Mouse (Mus musculus) liver, embryonic 13.5 days (tissue): ENCODE measurements at regions not wholly inside any gene's neighbourhood (a gene's known extent, or its start where the extent isn't known, plus 50 kb on each side); places are given as distances from the start of the nearest gene placed in this dataset.

ENCODE experiments used
- ATAC-seq: fragments of 200-750 bp; cut with Nextera tagmentation; 2 replicates; pipeline ENCODE4 v1.8.0; 2017; ENCODE audit warnings: low read depth, mild to moderate bottlenecking, moderate number of reproducible peaks, moderate library complexity
- DNase-seq: peaks from one replicate; pipeline ENCODE4 v3.0.0; 2022
- H3K27ac ChIP-seq: fragments of 300-500 bp; sonication (generic); 2 replicates; pipeline ENCODE4 v1.5.1; 2015; ENCODE audit warnings: moderate library complexity, mild to moderate bottlenecking, inconsistent platforms
- H3K27me3 ChIP-seq: fragments of 300-500 bp; sonication (generic); 2 replicates; pipeline ENCODE4 v1.6.1; 2015; ENCODE audit warnings: mild to moderate bottlenecking, inconsistent platforms
- H3K36me3 ChIP-seq: fragments of 300-500 bp; sonication (generic); 2 replicates; pipeline ENCODE4 v1.6.1; 2015; ENCODE audit warnings: mild to moderate bottlenecking, inconsistent platforms
- H3K4me1 ChIP-seq: fragments of 300-500 bp; sonication (generic); replicated peaks from 2 replicates; pipeline ENCODE4 v1.6.1; 2015; ENCODE audit warnings: inconsistent platforms
- H3K4me2 ChIP-seq: fragments of 300-500 bp; sonication (generic); 2 replicates; pipeline ENCODE4 v1.6.1; 2015; ENCODE audit warnings: inconsistent platforms, mild to moderate bottlenecking, moderate library complexity
- H3K4me3 ChIP-seq: fragments of 300-500 bp; sonication (generic); replicated peaks from 2 replicates; pipeline ENCODE4 v1.5.1; 2015; ENCODE audit warnings: mild to moderate bottlenecking, inconsistent platforms
- H3K9ac ChIP-seq: fragments of 300-500 bp; sonication (generic); 2 replicates; pipeline ENCODE4 v1.6.1; 2015; ENCODE audit warnings: mild to moderate bottlenecking, inconsistent platforms
- H3K9me3 ChIP-seq: fragments of 300-500 bp; sonication (generic); replicated peaks from 2 replicates; pipeline ENCODE4 v1.6.1; 2016; ENCODE audit warnings: inconsistent platforms
- WGBS: fragments of 180-500 bp; shearing (Covaris S2); methylation state at CpG from one replicate; pipeline ENCODE4 v1.1.7; 2015; ENCODE audit not compliant: insufficient replicate concordance; 5-methylcytosine and 5-hydroxymethylcytosine counted together

DNA sequence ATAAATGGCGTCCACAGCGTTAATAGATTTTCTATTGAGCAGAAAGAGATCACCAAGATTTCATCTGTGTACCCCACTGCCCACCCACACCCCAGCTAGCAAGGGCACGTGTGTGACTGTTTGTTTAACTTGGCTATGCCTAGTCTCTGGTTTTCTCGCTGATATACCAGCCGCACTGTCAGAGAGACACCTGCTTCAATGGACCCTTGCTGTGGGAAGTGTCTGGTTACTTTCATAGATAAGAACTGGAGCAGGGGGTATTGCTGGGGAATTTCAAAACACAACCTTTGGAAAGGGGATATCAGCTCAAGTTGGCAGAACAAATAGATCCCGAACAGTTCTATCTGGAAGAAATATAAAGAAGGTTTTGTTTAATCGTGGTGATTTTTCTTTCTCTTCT lies 656.8 kb upstream of the Cdh5 start:
- Histone ChIP-seq H3K4me2 (no peak overlapping the region), H3K4me3 (no peak overlapping the region), H3K4me1 (no peaks in the 10 kb centered on the region), H3K27me3 (no peaks in the 10 kb centered on the region), H3K9ac (no peak overlapping the region), H3K27ac (no peak overlapping the region), H3K36me3 (no peaks in the 10 kb centered on the region), H3K9me3 (no peaks in the 10 kb centered on the region)
- no peak for ATAC-seq
- no peak for DNase-seq
- WGBS = 61% methylated on average over 7 of the region's 7 CpGs

DNA sequence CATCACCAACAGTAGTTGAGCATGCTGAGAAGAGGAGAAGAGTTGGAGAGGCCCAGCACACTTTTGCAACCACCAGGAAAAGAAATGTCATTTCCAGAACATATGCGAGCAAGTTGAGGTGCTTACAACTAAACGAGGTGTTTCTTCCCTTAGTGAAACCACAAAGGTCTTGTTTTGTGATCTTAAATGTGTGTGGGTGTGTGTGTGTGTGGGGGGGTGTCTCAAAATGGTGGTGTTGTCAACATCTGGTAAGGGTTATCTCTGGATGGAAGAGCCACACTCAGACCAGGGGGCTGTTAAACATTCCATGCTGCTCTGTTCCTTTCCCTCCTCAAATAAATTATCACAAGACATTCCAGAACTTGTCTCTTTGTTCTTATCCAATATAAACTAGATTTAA lies 656.0 kb upstream of the Cdh5 start:
- DNase-seq (no peak), ATAC-seq (no peak)
- no peaks in the 10 kb centered on the region for H3K4me1 ChIP-seq
- no peak overlapping the region for H3K4me3 ChIP-seq
- H3K27me3 ChIP-seq = no peaks in the 10 kb centered on the region
- no peak overlapping the region for H3K9ac ChIP-seq
- H3K4me2 ChIP-seq = no peak overlapping the region
- 50% methylated on average over 2 of the region's 2 CpGs for WGBS
- no peaks in the 10 kb centered on the region for H3K9me3 ChIP-seq
- no peaks in the 10 kb centered on the region for H3K36me3 ChIP-seq
- no peak overlapping the region for H3K27ac ChIP-seq

DNA sequence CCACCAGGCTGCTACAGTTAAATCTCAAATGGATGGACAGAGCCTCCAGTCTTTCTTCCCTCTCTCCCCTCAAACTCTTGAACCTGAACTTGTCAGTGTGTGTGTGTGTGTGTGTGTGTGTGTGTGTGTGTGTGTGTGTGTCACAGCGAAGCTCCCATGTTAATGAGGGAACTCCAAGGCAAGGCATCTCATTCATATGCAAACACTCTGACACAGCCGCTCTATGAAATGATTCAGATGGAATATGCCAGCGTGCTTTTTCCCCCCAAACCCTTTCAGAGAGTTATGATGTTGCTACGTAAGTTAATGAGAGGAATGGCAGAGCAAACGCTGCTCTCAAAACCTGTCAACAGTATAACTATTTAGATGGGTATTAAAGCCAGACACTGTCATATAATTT lies 653.5 kb upstream of the Cdh5 start:
- no peak overlapping the region for H3K4me2 ChIP-seq
- H3K27ac ChIP-seq = no peak overlapping the region
- WGBS = 66% methylated on average over 5 of the region's 5 CpGs
- ATAC-seq (no peak), DNase-seq (no peak)
- H3K4me3 ChIP-seq = no peak overlapping the region
- H3K4me1 ChIP-seq = no peaks in the 10 kb centered on the region
- no peaks in the 10 kb centered on the region for H3K27me3 ChIP-seq
- no peaks in the 10 kb centered on the region for H3K36me3 ChIP-seq
- H3K9me3 ChIP-seq = no peaks in the 10 kb centered on the region
- no peak overlapping the region for H3K9ac ChIP-seq

DNA sequence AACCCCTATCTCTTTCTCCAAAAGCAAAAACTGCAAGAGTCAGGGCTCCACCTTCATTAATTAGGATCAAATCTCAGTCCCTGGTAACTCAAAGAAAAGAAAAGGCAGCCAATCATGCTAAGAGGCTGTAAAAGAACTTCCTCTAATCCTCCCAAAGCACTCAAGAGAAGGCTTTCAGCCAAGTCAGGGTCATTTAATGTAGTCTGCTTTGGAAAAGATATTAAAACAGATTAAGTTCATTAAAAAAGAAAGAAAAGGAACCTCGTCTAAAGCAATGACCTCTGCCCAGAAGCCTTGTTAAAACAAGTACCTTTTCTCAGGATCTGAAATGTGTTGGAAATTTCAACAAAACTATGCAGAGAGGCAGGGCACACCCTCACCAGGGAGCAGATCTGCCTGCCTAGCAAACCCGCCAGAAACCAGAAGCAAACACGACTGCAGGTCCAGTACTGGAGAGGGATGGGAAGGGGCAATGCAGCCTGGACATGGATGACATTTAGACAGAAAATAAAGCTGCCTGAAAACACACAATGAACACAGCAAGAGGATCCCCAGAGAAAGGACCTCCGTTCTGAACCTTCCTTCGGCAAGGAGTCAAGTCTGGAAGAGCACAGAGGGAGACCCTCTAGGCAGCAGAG lies 649.9 kb upstream of the Cdh5 start:
- 56% methylated on average over 5 of the region's 5 CpGs for WGBS
- no peaks in the 10 kb centered on the region for H3K36me3 ChIP-seq
- H3K27ac ChIP-seq = no peak overlapping the region
- no peaks in the 10 kb centered on the region for H3K27me3 ChIP-seq
- no peak for ATAC-seq
- no peak overlapping the region for H3K4me3 ChIP-seq
- DNase-seq = no peak
- H3K9ac ChIP-seq = no peak overlapping the region
- no peaks in the 10 kb centered on the region for H3K4me1 ChIP-seq
- H3K4me2 ChIP-seq = no peak overlapping the region
- no peaks in the 10 kb centered on the region for H3K9me3 ChIP-seq

DNA sequence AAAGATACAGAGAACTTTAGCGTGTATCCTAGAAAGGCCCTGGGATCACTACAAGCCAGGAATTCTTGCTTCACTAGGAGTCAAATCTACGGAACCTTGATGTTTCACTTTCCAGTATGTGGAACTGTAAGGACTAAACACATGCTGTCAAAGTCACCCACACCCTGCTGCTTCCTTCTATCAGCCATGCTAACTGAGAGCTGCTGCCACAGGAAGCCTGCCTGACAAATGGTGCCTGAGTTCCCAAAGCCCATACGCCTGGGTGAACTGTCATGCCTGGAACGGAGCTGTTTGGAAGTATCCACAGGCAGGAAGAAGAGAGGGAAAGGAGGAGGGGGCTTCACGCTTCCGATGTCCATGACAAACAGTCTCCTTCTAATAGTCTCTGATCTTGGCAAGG lies 644.2 kb upstream of the Cdh5 start:
- WGBS = 57% methylated on average over 6 of the region's 6 CpGs
- no peak overlapping the region for H3K4me3 ChIP-seq
- no peaks in the 10 kb centered on the region for H3K36me3 ChIP-seq
- no peak overlapping the region for H3K27ac ChIP-seq
- ATAC-seq = no peak
- H3K9ac ChIP-seq = no peak overlapping the region
- DNase-seq = no peak
- H3K4me2 ChIP-seq = no peak overlapping the region
- no peaks in the 10 kb centered on the region for H3K4me1 ChIP-seq
- no peaks in the 10 kb centered on the region for H3K27me3 ChIP-seq
- no peaks in the 10 kb centered on the region for H3K9me3 ChIP-seq

DNA sequence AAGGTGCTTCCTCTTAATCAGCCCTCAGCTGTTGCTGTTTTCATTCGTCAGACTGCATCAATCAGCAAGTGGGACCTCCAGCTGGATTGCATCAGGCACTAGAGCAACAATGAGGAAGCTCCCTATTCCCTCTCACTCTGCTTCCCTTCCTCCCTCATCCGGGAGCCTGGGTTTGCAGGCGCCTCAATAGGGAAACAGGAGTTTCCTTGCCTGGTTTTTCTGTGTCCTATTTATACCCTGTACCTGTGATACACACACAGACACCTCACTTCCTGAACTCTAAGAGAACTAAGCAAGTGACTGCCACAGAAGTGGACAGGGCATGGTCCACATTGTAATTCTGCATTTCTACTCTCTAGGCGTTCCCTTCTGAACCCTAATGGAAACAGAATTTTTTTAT lies 637.9 kb upstream of the Cdh5 start:
- Histone ChIP-seq H3K27ac (no peak overlapping the region), H3K27me3 (no peaks in the 10 kb centered on the region), H3K4me1 (no peaks in the 10 kb centered on the region), H3K4me3 (no peak overlapping the region), H3K9me3 (no peaks in the 10 kb centered on the region), H3K9ac (no peak overlapping the region), H3K4me2 (no peak overlapping the region), H3K36me3 (no peaks in the 10 kb centered on the region)
- DNase-seq = no peak
- WGBS = 41% methylated on average over 4 of the region's 4 CpGs
- ATAC-seq = no peak

DNA sequence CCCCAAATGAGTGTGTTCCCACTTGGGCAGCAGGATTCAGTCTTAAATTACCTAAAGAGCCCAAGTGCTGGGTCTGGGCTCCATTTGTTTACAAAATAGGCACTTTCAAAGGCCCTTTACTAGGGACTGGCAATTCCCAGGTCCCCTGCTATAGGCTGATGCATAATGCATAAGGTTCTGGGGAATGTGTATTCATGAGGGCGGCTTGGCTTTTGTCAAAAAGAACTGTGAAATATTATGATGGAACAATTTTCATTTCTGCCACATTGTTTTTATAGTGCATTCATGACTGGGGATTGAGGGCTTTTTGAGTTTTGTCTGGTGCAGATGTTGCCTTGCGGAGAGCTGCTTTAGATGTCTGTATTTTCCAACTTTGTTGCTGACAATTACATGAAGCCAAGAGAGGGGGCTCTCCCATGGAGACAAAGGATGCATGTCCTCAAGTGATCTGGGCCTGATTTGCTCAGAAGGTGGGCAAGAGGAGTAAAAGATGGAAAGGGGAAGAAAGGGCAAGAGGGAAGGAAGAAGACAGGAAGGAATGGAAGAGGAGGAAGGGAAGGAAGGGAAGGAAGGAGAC lies 636.6 kb upstream of the Cdh5 start:
- WGBS = 75% methylated on average over 2 of the region's 2 CpGs
- Histone ChIP-seq H3K27me3 (no peaks in the 10 kb centered on the region), H3K4me2 (no peak overlapping the region), H3K9ac (no peak overlapping the region), H3K4me3 (no peak overlapping the region), H3K27ac (no peak overlapping the region), H3K4me1 (no peaks in the 10 kb centered on the region), H3K9me3 (no peaks in the 10 kb centered on the region), H3K36me3 (no peaks in the 10 kb centered on the region)
- DNase-seq (no peak), ATAC-seq (no peak)

DNA sequence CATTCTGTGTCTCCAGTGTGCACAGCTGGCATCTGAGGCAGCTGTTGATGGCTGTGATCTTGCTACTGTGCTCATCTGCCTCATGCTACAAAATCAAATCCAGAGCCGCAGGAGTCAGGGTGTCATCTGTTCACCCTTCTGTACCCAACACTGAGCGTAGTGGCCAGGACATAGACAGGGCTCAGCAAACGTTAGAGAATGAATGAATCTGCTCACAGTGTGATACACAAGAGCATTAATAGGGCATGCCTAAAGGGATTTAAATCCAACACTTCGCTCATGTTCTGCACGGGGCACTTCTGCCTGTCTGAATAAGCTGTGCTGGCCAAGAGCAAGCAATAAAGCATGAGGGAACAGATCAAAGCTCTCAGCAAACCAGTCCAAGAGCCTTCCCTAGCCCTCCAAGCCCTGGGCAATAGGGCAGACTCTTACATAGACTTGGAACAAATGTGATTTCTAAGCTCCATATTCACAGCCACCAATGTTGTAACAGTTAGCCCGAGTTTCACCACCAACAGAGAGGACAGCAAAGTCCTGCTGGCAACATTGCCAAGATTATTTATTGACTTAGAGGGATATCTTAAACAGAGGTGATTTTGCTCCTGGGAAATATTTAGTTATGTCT lies 633.8 kb upstream of the Cdh5 start:
- Histone ChIP-seq H3K27ac (no peak overlapping the region), H3K4me3 (no peak overlapping the region), H3K4me1 (no peaks in the 10 kb centered on the region), H3K9me3 (no peaks in the 10 kb centered on the region), H3K9ac (no peak overlapping the region), H3K36me3 (no peaks in the 10 kb centered on the region), H3K27me3 (no peaks in the 10 kb centered on the region), H3K4me2 (no peak overlapping the region)
- ATAC-seq (no peak), DNase-seq (no peak)
- WGBS = 58% methylated on average over 6 of the region's 6 CpGs

DNA sequence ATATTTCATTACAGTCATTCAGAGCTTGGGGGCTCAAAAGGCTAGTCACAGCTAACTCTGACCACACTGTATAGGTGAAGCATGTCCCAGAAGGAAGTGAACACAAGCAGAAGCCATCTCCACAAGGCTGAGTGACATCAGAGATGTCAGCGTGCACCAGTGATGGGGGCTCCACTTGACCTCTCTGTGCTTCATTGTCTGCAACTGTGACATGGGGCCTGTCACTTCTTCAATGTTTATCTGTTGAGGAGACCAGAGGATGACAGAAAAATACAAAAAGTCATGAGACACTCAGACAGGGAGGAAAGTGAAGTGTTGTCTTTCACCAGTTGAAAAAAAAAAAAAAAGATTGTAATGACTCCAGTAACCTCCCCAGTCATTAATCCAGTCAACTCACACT lies 632.4 kb upstream of the Cdh5 start:
- H3K36me3 ChIP-seq = no peaks in the 10 kb centered on the region
- no peaks in the 10 kb centered on the region for H3K9me3 ChIP-seq
- H3K4me3 ChIP-seq = no peak overlapping the region
- H3K4me1 ChIP-seq = no peaks in the 10 kb centered on the region
- H3K27me3 ChIP-seq = no peaks in the 10 kb centered on the region
- DNase-seq (no peak), ATAC-seq (no peak)
- 65% methylated on average over 1 of the region's 1 CpGs for WGBS
- no peak overlapping the region for H3K9ac ChIP-seq
- no peak overlapping the region for H3K27ac ChIP-seq
- H3K4me2 ChIP-seq = no peak overlapping the region

DNA sequence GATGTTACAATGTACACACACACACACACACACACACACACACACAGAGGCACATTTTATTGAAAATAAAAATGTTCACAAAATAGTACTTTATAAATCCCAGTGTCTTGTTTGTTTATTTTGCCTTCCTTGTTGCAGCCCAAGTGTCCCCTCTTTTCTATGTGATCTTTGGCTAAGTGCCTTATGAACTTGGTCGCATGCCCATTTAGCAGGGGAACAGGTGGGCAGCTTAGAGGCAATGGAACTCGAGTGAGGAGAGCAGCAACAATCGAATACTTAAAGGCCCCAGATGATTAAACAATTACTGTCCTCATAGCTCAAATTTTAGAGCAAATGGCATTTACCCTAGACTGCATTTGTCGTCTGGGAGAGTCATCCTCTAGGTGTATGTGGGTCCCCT lies 631.1 kb upstream of the Cdh5 start:
- H3K9me3 ChIP-seq = no peaks in the 10 kb centered on the region
- ATAC-seq = no peak
- no peak overlapping the region for H3K4me3 ChIP-seq
- no peak for DNase-seq
- no peaks in the 10 kb centered on the region for H3K4me1 ChIP-seq
- 55% methylated on average over 4 of the region's 4 CpGs for WGBS
- H3K36me3 ChIP-seq = no peaks in the 10 kb centered on the region
- H3K27ac ChIP-seq = no peak overlapping the region
- no peak overlapping the region for H3K9ac ChIP-seq
- H3K27me3 ChIP-seq = no peaks in the 10 kb centered on the region
- H3K4me2 ChIP-seq = no peak overlapping the region

DNA sequence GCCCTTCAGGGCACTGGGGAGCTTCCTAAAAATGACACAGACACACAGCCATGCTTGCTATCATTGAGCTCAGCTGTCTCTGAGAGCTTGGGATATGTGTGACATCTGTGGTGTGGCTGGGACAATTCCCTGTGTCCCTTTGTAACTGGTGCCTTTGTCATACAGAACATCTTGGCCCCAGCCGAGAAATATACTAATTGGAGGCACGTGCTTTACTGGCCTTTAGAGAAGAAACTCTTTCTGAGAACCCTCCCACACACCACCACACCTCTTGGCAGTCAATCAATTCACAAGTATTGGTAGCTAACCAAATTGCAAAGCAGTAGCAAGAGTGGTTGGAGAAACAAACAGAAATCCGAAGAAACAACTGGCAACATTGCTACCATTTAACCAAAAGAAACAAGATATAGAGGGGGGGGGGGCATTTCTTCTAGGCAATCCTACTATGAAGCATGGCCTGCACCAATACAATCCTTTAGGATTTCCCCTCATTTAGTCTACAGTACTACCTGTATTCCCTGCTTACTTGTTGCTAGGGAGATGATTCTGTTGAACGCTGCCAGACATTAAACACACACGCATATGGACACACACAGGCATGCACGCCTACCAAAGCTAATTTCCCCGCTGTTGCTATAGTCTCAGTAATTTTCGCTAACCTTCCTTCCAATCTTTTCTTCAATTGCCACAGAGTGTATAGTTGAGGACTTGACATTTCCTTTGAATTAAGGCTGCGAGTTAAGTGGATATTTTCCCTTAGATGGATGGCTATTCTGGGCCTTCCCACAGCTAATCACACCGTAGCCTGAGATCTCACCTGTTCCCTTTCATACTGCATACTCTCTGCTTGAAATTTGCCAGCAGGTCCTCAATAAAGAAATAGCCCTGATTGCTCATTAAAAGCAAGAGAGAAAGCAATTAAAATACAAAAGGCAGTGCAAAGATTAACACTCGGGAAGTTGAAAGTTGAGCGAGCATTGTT lies 625.3 kb upstream of the Cdh5 start:
- no peaks in the 10 kb centered on the region for H3K27me3 ChIP-seq
- no peaks in the 10 kb centered on the region for H3K36me3 ChIP-seq
- no peak for ATAC-seq
- no peak overlapping the region for H3K4me3 ChIP-seq
- no peak for DNase-seq
- no peak overlapping the region for H3K27ac ChIP-seq
- no peak overlapping the region for H3K9ac ChIP-seq
- H3K9me3 ChIP-seq = no peaks in the 10 kb centered on the region
- 69% methylated on average over 12 of the region's 12 CpGs for WGBS
- H3K4me2 ChIP-seq = no peak overlapping the region
- no peaks in the 10 kb centered on the region for H3K4me1 ChIP-seq
